Mouse (Mus musculus) urinary bladder, postnatal 10 days (tissue): ENCODE data around the gene Gm765.
A peak's percentile ranks its signal among the peaks of the same experiment; 100 is the strongest.

Source experiments
- DNase-seq: peaks from one replicate; pipeline ENCODE4 v3.0.0; 2022; ENCODE audit warnings: low spot score

Gene Gm765

GRCm38 (mm10) chr6:98342654-98343053 is at the start of gene Gm765:
Gm765 (minus strand) TSS chr6:98342754.
- no peak for DNase-seq

GRCm38 (mm10) chr6:98385487-98385886 is 42.9 kb upstream of the Gm765 start:
- no peak for DNase-seq

- DNase-seq: no peak
Measured at GRCm38 (mm10) chr6:98384431-98384830, 41.9 kb upstream of the Gm765 start.

GRCm38 (mm10) chr6:98383411-98383810 is 40.9 kb upstream of the Gm765 start:
- no peak for DNase-seq

GRCm38 (mm10) chr6:98366199-98366598 is 23.6 kb upstream of the Gm765 start:
- DNase-seq: no peak

- no peak for DNase-seq
Measured at GRCm38 (mm10) chr6:98355271-98355670, 12.7 kb upstream of the Gm765 start.

- DNase-seq: no peak
Measured at GRCm38 (mm10) chr6:98353285-98353684, 10.7 kb upstream of the Gm765 start.

GRCm38 (mm10) chr6:98332714-98333113 is 9.8 kb downstream of the Gm765 start:
- DNase-seq: no peak

- no peak for DNase-seq
Measured at GRCm38 (mm10) chr6:98311659-98312058, 30.9 kb downstream of the Gm765 start.

GRCm38 (mm10) chr6:98307647-98308046 is 34.9 kb downstream of the Gm765 start:
- DNase-seq: peak; percentile 14

- DNase-seq: no peak
Measured at GRCm38 (mm10) chr6:98307159-98307558, 35.4 kb downstream of the Gm765 start.

GRCm38 (mm10) chr6:98292064-98292463 is 50.5 kb downstream of the Gm765 start:
- DNase-seq: no peak

GRCm38 (mm10) chr6:98288316-98288715 is 54.2 kb downstream of the Gm765 start:
- no peak for DNase-seq

- DNase-seq: no peak
Measured at GRCm38 (mm10) chr6:98287521-98287920, 55.0 kb downstream of the Gm765 start.

- DNase-seq: no peak
Measured at GRCm38 (mm10) chr6:98285190-98285589, 57.4 kb downstream of the Gm765 start.

- DNase-seq: no peak
Measured at GRCm38 (mm10) chr6:98282791-98283190, 59.8 kb downstream of the Gm765 start.

GRCm38 (mm10) chr6:98271553-98271952 is 71.0 kb downstream of the Gm765 start:
- no peak for DNase-seq

GRCm38 (mm10) chr6:98262961-98263360 is 79.6 kb downstream of the Gm765 start:
- DNase-seq: no peak

GRCm38 (mm10) chr6:98259016-98259415 is 83.5 kb downstream of the Gm765 start:
- no peak for DNase-seq

GRCm38 (mm10) chr6:98246449-98246848 is 96.1 kb downstream of the Gm765 start:
- DNase-seq: no peak

GRCm38 (mm10) chr6:98243186-98243585 is 99.4 kb downstream of the Gm765 start:
- no peak for DNase-seq

GRCm38 (mm10) chr6:98240561-98241272 is 101.8 kb downstream of the Gm765 start:
- no peak for DNase-seq

- DNase-seq: no peak
Measured at GRCm38 (mm10) chr6:98234097-98234496, 108.5 kb downstream of the Gm765 start.

- DNase-seq: no peak
Measured at GRCm38 (mm10) chr6:98223923-98224322, 118.6 kb downstream of the Gm765 start.
